Mouse (Mus musculus): Measurements from ENCODE around the gene Slc39a11.

DNA sequence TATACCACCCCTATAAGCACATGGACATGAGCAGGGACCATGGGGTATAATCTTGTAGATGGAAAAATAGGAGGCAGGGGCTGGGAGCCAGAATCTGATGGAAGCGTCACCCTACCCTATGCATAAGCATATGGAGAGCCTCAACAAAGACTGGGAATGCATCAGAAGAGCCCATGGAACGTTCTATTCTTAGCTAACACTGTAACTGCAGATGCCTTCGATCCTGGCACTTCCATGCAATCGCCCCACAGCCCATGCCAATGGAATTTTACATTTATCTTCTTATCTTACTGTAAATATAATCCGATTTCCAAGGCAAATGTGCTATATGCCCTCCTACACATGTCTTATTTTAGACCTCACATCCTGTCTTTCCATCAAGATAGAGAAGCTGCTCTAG, 314.2 kb downstream of the Slc39a11 start:
- TF ChIP-seq CTCF (IDR thresholded peaks at IDR 0.05) (no peak), EP300 (IDR thresholded peaks at IDR 0.05) (no peak)

Data from lung, postnatal 0 days (tissue).